Mouse (Mus musculus) embryo, embryonic 10 days (tissue): Measurements from ENCODE around the gene Apbb1.

Source experiments
- DNase-seq: peaks from one replicate; pipeline ENCODE4 v3.0.0-alpha.2; 2015; ENCODE audit warnings: low spot score

Gene Apbb1

GRCm38 (mm10) chr7:105519336-105519735 is 62.1 kb downstream of the Apbb1 start:
- DNase-seq: no peak

DNA sequence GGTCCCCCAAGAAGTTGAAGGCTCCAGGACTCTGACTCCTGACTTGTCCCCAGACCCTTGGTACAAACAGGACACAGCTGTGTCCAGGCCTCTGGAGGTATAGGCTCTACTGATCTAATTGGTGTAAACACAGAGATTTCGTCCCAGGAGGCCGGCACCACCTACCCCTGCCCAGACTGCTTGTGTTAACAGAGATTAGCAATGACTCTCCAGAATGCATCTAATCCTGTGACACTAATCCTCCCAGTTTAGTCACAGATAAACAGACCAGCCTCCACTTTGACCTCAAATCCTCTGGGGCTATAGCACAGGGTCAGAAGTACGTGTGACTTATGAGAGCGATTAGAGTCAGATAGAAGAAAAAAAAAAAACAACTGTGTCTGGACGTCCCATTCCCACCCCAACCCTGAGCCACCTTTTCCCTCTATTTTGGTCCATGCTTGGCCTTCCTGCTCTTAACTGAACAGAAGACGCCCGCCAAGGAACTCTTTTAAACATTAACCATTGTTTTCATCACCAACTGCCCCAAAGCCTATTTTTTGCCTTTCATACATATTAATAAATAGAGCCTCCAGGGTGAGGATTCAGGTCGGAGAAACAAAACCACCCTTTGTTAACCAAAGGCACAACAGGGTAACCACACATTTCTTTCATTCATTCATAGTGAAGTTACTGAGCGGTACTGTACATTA is 64.6 kb downstream of the Apbb1 start:
- peak; percentile 36 for DNase-seq

GRCm38 (mm10) chr7:105515178-105515577 is 66.3 kb downstream of the Apbb1 start:
- peak; percentile 78 for DNase-seq

GRCm38 (mm10) chr7:105514561-105514960 is 66.9 kb downstream of the Apbb1 start:
- DNase-seq: no peak

- DNase-seq: peak; percentile 16
These were observed 67.6 kb downstream of the Apbb1 start for GRCm38 (mm10) chr7:105513845-105514291.

DNA sequence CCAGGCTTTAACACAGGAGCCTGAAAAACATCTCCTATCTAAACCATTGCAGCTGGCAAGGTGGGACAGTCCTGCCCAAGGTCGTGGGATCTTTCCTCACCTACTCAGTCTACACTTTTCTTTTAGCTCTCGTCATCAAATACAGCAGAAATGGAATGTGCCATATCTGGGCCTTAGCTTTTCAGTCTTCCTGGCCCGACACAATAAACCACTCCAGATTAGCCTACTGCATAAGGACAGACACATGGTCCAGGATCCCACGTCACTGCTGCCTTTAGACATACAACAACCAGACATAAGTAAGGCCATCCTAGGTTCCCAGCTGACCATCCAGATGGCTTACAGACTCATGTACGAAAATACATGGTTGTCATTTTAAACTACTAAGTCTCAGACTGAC is 71.3 kb downstream of the Apbb1 start:
- no peak for DNase-seq
